Mouse (Mus musculus): Measurements from ENCODE around the gene Agfg2.

DNA sequence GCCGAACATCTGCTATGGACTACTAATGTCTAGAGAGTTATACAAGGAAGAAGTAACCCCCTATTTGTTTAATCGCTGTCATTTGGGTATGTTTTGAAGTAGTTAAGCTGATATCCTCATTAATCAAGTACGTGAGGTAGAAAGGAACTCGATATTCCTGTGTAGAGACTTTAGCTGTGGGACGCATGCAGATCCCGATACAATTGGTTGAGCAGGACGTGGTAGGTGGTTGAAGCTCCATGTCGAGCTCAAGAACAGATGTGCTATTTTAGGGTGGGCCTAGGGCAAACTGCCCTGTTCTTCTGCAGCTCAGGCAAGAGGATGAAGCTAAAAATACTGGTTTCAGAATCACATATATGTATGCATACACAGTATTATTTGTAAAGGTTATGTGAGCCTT is 31.2 kb upstream of the Agfg2 start:
- no peak for TF ChIP-seq POLR2A (IDR thresholded peaks at IDR 0.05; ENCODE audit: borderline replicate concordance, control insufficient read depth, low read depth, low read length)
- TF ChIP-seq CTCF (IDR thresholded peaks at IDR 0.05; ENCODE audit: control insufficient read depth, insufficient read depth, low read length), result no peak
